Mouse (Mus musculus) adrenal gland, adult (tissue): ENCODE results near the gene Igfbp2.

Source experiments
- DNase-seq, 2 experiments: peaks; one replicate each; pipeline ENCODE4 v3.0.0; 2022 to 2023; ENCODE audit warnings: low spot score in 1 of 2; ENCODE audit not compliant: inconsistent age in 2 of 2

The Igfbp2 gene

GRCm38 (mm10) chr1:72853759-72854158 is 29.5 kb downstream of the Igfbp2 start:
- no peak for DNase-seq

GRCm38 (mm10) chr1:72854337-72855237 is 30.3 kb downstream of the Igfbp2 start:
- peak; percentile 38 to 87 for DNase-seq

GRCm38 (mm10) chr1:72855729-72856128 is 31.4 kb downstream of the Igfbp2 start:
- no peak for DNase-seq

- no peak for DNase-seq
Measured at GRCm38 (mm10) chr1:72856209-72856909, 32.1 kb downstream of the Igfbp2 start.

GRCm38 (mm10) chr1:72857142-72857541 is 32.8 kb downstream of the Igfbp2 start:
- no peak for DNase-seq

GRCm38 (mm10) chr1:72857631-72858030 is 33.3 kb downstream of the Igfbp2 start:
- DNase-seq: no peak

- DNase-seq: no peak
Measured at GRCm38 (mm10) chr1:72858286-72858685, 34.0 kb downstream of the Igfbp2 start.

- no peak for DNase-seq
Measured at GRCm38 (mm10) chr1:72858874-72859273, 34.6 kb downstream of the Igfbp2 start.

GRCm38 (mm10) chr1:72859963-72860362 is 35.7 kb downstream of the Igfbp2 start:
- DNase-seq: no peak

GRCm38 (mm10) chr1:72860502-72860901 is 36.2 kb downstream of the Igfbp2 start:
- DNase-seq: no peak

GRCm38 (mm10) chr1:72861702-72862101 is 37.4 kb downstream of the Igfbp2 start:
- DNase-seq: peak in 1 of 2 experiments; percentile 1

GRCm38 (mm10) chr1:72862248-72862647 is 37.9 kb downstream of the Igfbp2 start:
- no peak for DNase-seq

- DNase-seq: peak in 1 of 2 experiments; percentile 3
Measured at GRCm38 (mm10) chr1:72863692-72864091, 39.4 kb downstream of the Igfbp2 start.

GRCm38 (mm10) chr1:72864272-72864671 is 40.0 kb downstream of the Igfbp2 start:
- DNase-seq: no peak

- DNase-seq: peak; percentile 72 to 89
Measured at GRCm38 (mm10) chr1:72865900-72866299, 41.6 kb downstream of the Igfbp2 start.

GRCm38 (mm10) chr1:72866417-72866816 is 42.1 kb downstream of the Igfbp2 start:
- DNase-seq: no peak

GRCm38 (mm10) chr1:72867346-72867745 is 43.0 kb downstream of the Igfbp2 start:
- DNase-seq: no peak

- no peak for DNase-seq
Measured at GRCm38 (mm10) chr1:72868429-72869215, 44.3 kb downstream of the Igfbp2 start.

- DNase-seq: peak in 1 of 2 experiments; percentile 38
Measured at GRCm38 (mm10) chr1:72869275-72869674, 45.0 kb downstream of the Igfbp2 start.

- peak; percentile 75 to 90 for DNase-seq
Measured at GRCm38 (mm10) chr1:72869681-72870614, 45.6 kb downstream of the Igfbp2 start.
